Mouse (Mus musculus) lung, postnatal 36 days (tissue): ENCODE measurements at regions not wholly inside any gene's neighbourhood (a gene's known extent, or its start where the extent isn't known, plus 50 kb on each side); places are given as distances from the start of the nearest gene placed in this dataset.
A peak's percentile ranks its signal among the peaks of the same experiment; 100 is the strongest.

Experiments
- DNase-seq: peaks from one replicate; pipeline ENCODE4 v3.0.0; 2022; ENCODE audit warnings: mixed read lengths

GRCm38 (mm10) chr4:119018573-119018972 is 57.2 kb downstream of the Lao1 start:
- no peak for DNase-seq

DNA sequence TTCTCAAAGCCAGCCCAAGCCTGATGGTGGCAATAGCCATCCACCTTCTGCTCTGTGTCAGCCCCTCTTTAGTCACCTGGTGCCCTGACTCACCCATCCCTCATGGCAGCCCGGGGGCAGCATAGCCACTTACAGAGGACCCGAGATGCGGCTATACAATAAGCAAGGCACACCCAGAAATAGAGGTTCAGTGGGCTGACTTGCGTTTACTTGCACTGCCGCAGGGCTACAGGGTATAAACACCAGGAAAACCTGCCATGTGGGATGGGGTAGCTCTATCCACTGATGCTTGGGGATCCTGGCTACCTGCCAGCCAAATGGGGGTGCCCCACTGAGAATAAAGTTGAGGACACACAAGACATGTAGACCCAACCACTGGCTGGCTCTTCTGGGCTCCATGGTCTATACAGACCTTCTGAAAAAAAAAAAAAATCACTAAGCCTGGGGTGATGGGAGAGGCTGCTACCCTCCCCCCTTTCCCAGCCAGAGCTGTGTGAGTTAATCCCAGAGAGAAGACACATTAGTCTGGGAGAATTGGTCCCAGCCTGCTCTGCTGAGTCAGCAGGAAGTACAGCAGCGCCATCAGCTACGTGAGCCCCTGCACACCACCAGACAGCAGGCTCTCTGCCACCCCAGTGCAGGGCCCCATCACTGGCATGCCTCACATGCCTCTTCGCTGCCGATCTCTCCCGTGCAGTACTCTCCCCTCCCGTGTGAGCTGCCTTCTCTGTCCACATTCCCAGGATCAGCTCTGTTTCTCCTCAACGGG is 57.8 kb downstream of the Lao1 start:
- DNase-seq = no peak

DNA sequence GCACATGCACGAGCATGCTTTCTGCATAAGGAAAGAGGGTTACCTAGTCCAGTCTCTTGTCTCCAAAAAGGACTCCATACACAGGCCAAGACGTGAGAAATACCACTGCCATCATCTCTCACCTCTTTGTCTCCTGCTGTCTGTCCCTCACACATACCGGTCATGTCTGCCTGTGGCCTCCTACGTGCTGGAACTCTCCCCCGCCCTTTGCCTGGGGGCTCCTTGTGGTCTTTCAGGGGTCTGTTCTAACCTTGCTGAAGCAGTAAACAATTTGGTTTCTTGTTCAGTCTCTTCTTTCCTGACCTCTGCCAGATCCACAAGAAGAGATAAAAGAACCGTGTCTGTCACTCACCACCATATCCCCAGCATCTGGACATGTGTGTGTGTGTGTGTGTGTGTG is 61.0 kb downstream of the Lao1 start:
- DNase-seq = no peak

DNA sequence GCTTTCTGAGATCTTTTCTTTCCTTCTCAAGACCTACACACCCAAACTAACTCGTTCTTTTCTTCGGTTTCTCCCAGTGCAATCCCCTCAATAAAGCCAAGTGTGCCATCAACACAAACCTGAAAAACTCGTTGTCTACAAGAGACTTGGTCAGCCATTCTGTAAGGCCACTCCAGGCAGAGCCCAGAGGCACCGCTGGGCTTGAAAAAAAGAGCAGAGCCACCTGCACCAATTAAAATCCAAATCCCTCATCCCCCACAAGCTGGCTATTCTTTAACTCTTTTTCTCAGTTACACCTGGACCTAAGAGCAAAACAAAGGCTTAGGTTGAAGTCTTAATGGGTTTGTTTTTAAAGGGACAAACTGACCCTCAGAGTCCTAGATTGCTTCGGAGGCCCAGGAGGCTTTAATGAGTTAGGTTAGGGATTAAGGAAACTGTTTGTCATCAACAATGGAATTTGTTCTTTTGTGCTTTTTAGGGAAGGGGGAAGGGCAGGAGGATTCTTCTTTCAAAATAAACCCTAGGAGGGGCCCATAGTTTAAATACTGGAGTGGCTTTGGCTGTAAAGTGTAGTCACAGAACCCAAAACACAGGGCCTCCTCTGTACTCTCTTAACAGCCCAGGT is 65.0 kb downstream of the Lao1 start:
- DNase-seq = no peak

DNA sequence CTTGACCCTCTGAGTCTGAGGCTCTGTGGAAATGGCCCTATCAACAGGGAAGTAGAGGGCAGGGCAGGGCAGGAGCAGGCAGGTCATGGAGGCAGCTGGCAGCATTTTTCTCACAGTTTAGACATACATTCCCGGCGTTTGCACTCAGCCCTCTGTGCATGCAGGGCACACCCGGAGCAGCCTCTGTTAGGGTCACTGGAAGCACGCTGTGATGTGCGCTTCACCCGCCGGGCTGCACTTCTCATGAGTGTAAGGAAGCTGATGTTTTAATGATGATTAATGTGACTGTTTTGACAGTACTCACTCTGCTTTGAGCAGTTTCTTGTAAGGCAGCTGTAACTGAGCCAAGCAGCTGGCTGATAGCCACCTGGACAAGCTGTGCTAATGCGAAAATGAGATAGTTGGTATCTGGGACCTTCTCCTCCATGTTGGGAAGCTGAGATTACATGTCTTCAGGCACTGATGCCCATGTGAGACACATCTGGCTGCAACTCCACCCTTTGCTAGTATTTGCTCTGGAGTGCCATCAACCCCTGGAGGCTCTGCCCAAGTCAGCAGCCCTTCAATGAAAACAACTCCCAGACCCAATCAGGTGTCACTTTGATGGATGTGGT is 66.9 kb downstream of the Lao1 start:
- peak; percentile 6 for DNase-seq

DNA sequence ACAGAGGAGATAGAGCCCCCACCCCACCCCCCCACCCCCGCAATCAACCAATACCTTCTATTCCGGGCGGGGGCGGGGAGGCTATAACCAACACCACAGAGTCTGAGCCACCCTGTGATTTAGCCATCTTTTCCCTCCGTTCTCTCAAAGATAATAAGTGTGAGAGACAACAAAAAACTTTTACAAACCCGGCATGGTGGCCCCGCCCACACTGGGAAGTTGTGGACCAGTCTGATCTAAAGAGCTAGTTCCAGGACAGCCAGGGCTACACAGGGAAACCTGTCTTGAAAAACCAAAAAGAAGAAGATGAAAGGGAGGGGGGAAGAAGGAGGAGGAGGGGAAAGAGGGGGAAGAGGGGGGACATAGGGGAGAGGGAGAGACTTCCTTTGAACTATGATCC is 67.7 kb downstream of the Lao1 start:
- no peak for DNase-seq

GRCm38 (mm10) chr4:119029735-119030134 is 68.4 kb downstream of the Lao1 start:
- DNase-seq = no peak

- DNase-seq = no peak
Measured at GRCm38 (mm10) chr4:119030865-119031264, 69.5 kb downstream of the Lao1 start.

DNA sequence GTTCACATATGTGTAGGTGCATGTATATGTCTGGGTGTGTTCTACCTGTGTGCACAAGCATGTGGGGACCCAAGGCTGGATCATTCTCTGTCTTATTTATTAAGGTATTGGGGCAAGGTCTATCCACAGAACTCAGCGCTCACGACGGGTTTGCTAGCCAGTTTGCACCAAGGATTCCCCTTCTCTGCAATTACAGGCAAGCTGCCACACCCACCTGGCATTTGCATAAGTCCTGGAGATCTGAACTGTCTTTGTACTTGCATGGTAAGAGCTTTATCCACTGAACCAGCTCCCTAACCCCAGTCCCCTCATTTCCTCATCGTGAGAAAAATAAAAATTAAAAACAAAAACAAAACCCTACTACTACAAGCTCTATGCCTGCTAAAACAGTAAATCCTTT is 71.6 kb downstream of the Lao1 start:
- DNase-seq = no peak

DNA sequence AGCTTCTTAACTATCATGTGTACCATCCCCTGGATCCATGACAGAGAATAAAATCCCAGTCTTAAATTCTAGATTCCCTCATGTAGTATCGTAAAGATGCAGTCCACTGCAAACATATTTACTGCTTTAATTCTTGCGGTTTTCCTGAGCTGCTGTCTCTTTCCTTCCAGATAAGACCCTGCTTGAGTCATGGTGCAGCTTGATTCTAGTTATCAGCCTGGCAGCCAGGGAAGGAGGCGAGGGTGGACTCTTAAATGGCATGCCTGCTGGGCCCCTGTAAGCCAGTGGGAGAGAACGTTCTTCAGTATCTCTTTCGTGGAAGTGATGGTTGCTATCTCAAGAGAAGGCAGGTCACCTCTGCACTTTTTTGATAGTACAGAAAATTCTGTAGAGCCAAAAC is 71.9 kb upstream of the Slc2a1 start:
- DNase-seq = no peak

DNA sequence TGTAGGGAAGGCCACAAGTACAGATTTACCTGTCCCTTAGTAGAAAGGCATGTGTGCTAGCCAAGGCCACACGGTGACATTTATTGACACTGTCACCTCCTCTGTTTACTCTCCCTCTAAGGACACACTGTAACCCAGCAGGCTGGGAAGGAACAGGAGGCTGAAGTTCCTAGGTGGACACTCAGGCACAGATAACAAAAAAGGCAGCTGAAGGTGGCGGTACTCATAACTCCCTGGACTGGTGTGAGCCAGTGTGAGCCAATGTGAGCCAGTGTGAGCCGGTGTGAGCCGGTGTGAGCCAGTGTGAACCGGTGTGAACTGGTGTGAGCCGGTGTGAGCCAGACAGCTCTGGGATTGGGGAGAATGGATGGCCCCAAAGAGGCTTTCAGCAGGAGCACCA is 68.5 kb upstream of the Slc2a1 start:
- DNase-seq = no peak

- DNase-seq = no peak
Measured at GRCm38 (mm10) chr4:119041616-119042015, 66.9 kb upstream of the Slc2a1 start.

DNA sequence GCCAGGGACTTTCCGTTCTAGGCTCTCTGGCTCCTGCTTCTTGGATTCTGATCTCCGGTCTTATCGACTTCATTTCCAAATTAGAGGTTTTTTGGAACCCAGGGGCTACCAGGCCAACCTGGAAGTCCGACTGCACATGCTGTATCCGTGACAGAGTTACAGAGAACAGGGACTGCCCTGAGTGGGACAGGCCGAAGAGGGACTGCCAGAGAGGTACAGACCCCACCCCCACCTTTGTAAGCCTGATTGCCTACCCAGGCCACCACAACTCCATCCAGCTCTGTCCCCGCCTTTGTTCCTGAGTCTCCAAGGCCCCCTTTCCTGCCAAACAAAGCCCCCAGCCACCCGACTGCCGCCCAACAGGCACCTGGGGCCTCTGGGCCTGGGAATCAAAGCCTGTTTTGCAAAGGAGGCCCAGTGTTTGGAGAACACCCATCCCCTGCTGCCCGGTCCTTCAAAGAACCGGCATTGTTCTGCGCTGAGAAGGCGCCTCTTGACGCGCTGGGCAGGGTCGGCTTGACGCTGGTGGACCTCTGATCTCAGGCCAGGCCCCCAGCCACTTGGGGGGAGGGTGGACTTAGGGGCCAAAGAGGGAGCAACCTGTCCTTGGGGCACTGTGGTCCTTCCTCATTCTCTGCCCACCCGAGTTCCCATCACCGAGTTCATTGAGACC is 64.4 kb upstream of the Slc2a1 start:
- no peak for DNase-seq

DNA sequence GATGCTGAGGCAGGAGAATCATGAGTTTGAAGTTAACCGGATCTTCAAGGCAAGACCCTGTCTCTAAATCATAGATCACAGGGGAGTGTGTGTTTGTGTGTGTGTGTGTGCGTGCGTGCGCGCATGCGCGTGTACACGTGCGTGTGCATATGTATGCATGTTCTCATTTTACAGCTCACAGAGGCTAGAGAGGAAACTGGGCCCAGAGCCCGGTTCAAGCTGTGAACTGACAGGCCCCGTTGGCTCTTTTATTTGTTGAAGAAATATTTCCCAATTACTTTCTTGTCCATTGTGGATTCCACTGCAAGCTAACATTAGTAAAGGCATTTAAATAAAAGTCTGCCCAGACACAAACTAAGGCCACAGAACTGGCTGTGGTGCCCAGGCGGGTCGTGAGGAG is 63.7 kb upstream of the Slc2a1 start:
- DNase-seq = no peak

DNA sequence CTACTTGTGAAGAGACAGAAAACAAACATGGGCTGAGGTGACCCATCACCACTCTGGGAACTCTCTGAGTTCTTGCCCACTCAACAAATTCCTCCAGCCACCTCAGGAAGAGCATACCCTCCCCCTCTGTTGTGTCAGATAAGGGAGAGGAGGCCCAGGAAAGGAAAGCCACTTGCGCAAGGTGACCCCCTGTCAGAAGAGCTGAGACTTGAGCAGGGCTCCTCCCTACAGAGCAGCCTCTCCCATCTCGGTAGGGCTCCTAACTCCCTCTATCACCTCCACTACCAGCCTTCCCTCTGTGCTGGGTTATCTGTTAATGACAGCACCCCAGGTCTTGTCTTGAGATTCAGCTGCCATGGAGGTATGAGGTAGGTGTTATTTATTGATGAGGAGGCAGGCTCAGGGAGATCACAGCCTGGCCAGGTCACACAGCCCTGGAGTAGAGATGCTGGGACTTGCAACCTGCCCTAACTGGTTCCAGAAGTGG is 57.6 kb upstream of the Slc2a1 start:
- no peak for DNase-seq

GRCm38 (mm10) chr4:119052537-119052936 is 56.0 kb upstream of the Slc2a1 start:
- no peak for DNase-seq

GRCm38 (mm10) chr4:119053241-119053640 is 55.3 kb upstream of the Slc2a1 start:
- DNase-seq = no peak

GRCm38 (mm10) chr4:119053680-119054079 is 54.8 kb upstream of the Slc2a1 start:
- no peak for DNase-seq

DNA sequence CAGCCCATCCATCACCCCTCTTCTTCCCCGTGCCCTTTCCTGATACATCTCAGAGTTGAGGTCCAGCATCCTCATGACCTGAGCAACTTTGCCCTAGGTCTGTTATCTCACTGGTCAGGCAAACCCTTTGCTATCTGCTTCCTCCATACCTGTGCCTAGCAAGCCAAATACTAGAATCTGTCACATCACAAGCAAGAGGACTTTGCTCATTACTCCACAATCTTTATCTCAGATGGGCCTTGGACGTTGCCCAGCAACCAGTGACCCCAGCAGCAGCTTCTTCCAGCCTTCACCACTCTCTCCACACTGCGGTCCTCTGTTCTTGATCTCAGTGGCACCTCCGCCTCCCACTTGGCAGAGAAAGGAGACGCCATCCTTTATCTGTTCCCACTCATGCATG is 54.4 kb upstream of the Slc2a1 start:
- no peak for DNase-seq

DNA sequence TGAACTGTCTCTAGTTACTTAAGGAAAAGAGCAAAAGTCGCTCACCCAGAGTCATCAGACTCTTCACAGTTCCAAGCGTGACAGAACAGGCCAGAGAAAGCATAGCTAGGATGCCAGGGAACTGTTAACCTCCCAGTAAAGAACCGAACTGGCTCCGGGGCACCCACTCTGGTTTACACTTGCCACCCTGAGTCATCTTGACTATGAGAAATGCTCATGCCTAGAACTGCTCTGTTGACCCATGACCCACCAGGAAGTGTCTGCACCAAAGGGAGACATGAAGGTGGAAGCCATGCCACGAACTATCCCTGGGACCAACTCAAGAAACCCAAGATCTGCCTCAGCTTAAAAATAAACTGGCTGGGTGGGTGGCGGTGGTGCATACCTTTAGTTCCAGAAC is 51.3 kb upstream of the Slc2a1 start:
- no peak for DNase-seq

DNA sequence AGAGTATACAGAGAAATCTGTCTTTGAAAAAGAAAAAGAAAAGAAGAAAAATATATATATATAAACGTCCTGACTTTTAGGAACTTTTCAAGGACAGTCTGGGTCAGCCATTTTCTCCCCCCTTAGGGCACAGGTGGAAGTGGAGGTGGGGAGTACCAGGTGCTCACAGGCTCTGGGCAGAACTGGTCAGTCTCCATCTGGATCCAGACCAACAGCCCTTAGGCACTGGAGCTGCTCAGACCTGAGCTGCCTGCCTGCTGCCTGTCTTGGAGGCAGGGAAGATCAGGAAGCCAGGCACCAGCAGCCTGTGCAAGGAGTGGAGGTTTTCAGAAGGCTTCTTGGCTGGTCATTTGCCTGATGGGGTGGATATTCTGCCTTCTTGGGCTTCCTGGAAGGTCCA is 50.7 kb upstream of the Slc2a1 start:
- DNase-seq = no peak
